Mouse (Mus musculus) olfactory bulb, adult 2 months (tissue): ENCODE data around the gene Ptp4a2.

ENCODE experiments used
- CTCF ChIP-seq: fragments of 200-500 bp; IDR thresholded peaks from 2 replicates; pipeline ENCODE4 v1.5.1; 2012; ENCODE audit warnings: low read depth, mild to moderate bottlenecking, low read length, moderate library complexity; ENCODE audit not compliant: insufficient read depth
- POLR2A ChIP-seq: fragments of 200-500 bp; IDR thresholded peaks from 2 replicates; pipeline ENCODE4 v1.6.1; 2012; ENCODE audit warnings: mild to moderate bottlenecking, low read depth, low read length, moderate library complexity; ENCODE audit not compliant: insufficient read depth

DNA sequence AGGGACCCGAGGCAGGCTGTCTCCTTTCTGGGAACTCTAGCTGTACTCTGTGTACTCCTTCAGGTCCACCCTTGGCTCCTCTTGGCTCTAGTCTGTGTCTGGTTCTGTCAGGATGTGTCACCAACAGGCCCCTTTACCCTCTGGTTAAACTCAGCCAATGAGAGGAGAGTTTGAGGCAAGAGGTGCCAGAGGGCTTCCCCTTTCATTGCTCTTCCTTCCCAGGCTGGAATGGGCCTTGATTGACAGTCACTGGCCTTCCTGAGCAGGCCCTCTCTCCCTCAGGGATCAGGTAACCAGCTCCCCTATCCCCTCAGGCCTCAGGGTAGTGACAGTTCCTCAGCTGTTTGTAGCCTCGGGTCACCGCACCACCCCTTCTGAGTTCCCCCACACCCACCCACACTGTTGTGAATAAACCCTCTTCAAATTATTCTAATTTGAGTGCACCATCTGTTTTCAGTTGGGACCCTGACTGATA is 28.1 kb upstream of the Ptp4a2 start:
- TF ChIP-seq CTCF = no peak
- TF ChIP-seq POLR2A = no peak
